Mouse (Mus musculus) right cerebral cortex, postnatal 14 days (tissue): Measurements from ENCODE around the gene Cplx3.

ENCODE experiments used
- DNase-seq: peaks from one replicate; pipeline ENCODE4 v3.0.0; 2022

The Cplx3 gene

GRCm38 (mm10) chr9:57637741-57638322, 31.8 kb upstream of the Cplx3 start:
- peak; percentile 62 for DNase-seq

- peak; percentile 4 for DNase-seq
These were observed 31.2 kb upstream of the Cplx3 start for GRCm38 (mm10) chr9:57637272-57637671.

DNA sequence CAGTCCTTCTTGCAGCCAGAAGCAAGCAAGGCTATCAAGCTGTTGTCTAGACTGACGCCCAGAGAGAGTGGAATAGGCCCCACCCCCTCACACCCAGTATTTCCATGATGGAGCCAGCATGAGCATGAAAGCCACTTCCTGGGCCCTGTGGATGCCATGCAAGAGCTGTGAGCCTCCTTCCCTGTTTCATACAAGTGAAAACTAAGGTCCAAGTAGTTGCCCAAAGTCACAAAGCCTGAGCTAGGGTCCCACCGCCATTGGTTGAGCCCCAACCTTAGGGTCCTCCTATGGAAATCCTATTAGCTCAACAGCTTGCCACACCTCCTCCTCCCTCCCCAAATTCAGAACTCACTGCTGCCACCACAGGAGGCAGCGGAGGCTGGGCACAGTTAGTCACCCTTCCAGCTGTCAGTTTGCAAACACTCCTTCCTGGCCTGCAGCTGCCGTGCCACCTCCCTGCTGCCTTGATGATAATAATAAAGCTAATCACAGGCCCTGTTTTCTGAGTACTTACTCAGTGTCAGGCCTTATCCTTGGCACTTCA, 27.5 kb upstream of the Cplx3 start:
- DNase-seq: no peak

DNA sequence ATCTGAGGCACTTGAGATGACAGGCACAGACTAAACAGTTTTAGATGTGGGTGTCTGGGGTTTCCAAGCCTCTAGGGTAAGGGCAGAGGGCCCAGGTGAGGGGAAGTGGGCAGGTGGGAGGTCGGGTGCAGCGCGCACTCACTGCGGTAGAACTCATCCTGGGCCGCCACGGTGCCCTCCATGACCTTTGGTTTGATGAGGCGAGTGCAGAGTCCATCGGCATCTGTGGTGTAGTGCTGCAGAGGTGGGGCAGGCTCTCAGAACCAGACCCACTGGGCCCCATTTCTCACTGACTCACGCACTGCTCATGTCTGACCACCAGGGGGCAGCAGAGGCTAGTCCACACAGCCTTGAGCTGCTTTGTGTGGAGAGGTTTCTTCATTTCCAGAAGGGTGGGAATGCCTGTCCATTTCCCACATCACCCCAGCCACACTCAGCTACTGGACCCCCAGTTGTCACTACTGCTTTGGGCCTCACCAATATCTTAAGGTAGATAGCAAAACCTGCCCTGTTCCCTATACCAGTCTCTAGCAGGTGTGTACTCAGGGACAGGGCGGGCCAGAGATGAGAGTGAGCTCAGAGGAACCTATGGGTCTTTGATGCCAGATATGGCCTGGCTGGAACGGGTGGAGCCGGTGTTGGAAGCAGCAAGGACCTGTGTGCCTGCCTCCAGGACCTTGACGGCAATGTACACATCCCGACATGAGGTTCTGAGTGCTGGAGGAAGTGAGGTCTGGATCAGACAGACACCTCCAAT, 23.2 kb upstream of the Cplx3 start:
- peak; percentile 77 for DNase-seq

GRCm38 (mm10) chr9:57628717-57629116, 22.6 kb upstream of the Cplx3 start:
- DNase-seq: no peak

DNA sequence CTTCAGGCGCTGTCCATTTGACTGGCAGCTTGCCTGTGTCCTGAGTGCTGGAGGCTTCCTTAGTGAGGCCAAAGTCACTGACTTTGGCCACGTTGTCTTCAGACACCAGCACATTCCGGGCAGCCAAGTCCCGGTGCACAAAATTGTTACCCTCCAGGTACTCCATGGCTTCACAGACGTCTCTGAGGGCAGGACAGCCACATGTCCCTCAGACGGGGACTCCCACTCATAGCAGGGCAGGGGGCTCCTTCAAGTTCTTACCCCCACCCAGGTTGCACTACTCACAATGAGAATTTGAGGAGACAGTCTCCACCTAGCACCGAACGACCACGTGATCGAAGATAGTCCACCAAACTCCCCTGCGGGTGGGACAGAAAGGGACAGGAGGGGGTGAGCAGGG, 21.8 kb upstream of the Cplx3 start:
- DNase-seq: no peak

DNA sequence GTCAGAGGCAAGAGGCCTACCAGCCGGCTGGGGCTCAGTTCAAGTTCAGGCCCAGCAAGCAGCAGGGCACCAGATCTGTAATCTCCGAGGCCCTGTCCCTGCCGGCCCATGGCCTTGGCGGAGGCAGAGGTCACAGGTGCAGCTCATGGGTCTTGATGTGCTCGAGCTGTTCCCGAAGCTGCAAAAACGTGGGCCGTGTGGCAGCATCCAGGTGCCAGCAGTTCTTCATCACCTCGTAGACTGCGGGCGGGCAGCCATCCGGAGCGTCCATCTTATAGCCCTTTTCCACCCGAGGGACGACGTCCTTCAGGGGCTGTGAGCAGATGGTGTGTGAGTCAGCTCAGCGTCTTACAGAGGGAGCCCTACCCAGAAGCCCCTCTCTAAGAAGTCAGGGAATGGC, 21.1 kb upstream of the Cplx3 start:
- DNase-seq: no peak

GRCm38 (mm10) chr9:57625674-57626500, 19.8 kb upstream of the Cplx3 start:
- no peak for DNase-seq

- DNase-seq: no peak
These were observed 18.2 kb upstream of the Cplx3 start for GRCm38 (mm10) chr9:57624295-57624694.

- DNase-seq: no peak
These were observed 14.6 kb upstream of the Cplx3 start, which contains the start of gene Lman1l for GRCm38 (mm10) chr9:57620674-57621073. TSS of gene Lman1l (minus strand) at chr9:57620774.

GRCm38 (mm10) chr9:57618854-57619253, 12.8 kb upstream of the Cplx3 start:
- DNase-seq: no peak

GRCm38 (mm10) chr9:57617556-57618169, 11.6 kb upstream of the Cplx3 start:
- DNase-seq: no peak

GRCm38 (mm10) chr9:57614786-57615185, 8.7 kb upstream of the Cplx3 start:
- DNase-seq: no peak

DNA sequence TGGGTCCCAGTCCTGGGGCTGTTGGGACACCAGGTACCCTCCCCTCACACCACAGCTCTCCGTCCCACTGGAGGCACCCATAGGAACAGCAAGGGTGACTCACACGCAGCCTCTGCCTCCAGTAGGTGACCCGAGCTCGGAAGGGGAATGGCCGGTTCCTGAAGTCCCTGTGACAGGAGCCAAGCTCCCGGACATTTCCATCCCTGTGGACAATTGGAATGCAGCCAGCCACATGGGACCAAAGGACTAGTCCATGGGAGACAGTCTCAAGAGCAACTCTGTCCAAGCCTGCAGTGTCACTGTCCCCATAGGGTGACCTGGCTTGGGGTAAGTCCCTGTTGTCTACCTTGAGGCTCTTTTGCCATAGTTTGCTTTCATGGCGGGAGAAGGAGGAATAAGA, 7.9 kb upstream of the Cplx3 start:
- no peak for DNase-seq

DNA sequence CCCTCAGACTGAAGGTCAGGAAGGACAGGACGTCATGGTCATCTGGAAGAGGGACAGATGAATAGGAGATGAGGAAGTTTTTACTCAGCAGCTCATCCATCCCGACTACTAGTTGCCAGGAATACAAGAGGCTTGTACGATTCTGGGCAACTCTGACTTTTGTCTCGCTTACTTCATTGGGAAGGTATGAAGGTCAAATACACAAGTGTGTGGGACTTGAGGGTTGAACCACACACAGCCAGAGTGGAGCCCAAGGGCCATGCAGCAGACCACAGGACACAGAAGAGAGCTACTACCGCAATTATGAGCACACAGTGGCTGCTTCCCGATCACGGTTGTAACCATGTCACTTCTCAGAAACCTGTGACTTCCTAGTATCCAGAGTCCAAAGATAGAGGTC, 6.5 kb upstream of the Cplx3 start:
- DNase-seq: no peak

- no peak for DNase-seq
These were observed 4.3 kb upstream of the Cplx3 start for GRCm38 (mm10) chr9:57610359-57610826.

DNA sequence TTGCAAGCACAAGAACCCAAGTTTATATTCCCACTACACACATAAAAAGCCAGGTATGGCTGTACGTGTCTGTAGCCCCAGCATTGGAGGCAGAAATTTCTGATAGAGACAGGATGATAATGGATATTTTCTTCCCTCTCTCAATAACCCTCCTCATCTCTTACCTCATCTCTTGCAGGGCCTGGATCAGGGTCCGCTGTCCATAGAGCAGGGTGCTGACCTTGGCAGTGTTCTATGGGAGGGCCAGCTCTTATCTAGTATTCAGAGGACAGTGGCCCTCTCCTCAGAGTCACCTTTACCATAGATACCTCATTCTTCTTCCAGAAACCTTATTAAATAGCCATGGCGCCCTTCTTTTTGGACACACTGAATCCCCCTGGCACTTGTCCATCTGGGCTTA, 3.7 kb upstream of the Cplx3 start:
- DNase-seq: no peak

GRCm38 (mm10) chr9:57605503-57605902, 578 bp downstream of the Cplx3 start:
- DNase-seq: no peak

DNA sequence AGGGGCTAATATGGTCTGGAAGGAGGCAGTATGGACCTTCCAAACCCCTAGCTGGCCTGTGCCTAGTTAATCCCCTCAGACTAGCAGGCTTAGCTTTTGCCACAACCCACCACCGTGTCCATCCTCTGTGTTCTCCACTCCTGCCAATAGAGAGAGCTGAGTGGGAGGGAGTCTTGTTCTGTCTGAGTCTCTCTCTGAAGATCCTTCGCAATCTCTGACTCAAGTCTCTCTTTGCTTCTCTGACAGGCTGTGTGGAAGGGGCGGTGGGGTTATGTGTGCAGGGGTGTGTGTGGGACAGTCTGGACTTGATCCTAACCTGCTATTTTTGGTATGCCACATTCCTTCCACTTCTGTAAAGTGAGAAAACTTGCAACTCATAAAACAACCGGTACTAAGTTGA, 1.2 kb downstream of the Cplx3 start:
- DNase-seq: no peak

GRCm38 (mm10) chr9:57602098-57602497, 4.0 kb downstream of the Cplx3 start:
- DNase-seq: no peak

DNA sequence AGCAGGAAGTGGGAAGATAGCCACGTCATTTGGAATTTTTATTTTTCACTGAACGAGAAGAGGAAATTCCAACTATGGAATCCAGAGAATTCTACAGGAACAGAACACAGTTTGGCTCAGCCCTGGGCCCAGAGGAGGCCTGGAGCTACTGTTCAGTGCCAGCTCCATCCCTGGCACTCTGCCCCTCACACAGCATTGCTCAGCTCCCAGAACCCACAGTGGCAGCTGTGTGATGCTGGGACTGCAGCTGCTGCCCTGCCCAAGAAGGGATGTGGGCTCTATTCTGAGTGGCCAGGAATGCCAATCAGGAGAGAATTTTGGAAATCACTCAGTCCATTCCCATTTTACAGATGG, 4.8 kb downstream of the Cplx3 start:
- peak; percentile 75 for DNase-seq

GRCm38 (mm10) chr9:57600620-57601352, 5.3 kb downstream of the Cplx3 start:
- DNase-seq: no peak
